Mouse (Mus musculus) right cerebral cortex, adult 18-20 months (tissue): ENCODE measurements around the gene Serpinb6c.
"Not testable (repeated sequence)": the region's sequence is repeated elsewhere in the genome, so short reads cannot be mapped to it uniquely, and the experiment has no call there.

ENCODE experiments used
- DNase-seq: peaks from one replicate; pipeline ENCODE4 v3.0.0; 2022; ENCODE audit warnings: mixed read lengths

The Serpinb6c gene

DNA sequence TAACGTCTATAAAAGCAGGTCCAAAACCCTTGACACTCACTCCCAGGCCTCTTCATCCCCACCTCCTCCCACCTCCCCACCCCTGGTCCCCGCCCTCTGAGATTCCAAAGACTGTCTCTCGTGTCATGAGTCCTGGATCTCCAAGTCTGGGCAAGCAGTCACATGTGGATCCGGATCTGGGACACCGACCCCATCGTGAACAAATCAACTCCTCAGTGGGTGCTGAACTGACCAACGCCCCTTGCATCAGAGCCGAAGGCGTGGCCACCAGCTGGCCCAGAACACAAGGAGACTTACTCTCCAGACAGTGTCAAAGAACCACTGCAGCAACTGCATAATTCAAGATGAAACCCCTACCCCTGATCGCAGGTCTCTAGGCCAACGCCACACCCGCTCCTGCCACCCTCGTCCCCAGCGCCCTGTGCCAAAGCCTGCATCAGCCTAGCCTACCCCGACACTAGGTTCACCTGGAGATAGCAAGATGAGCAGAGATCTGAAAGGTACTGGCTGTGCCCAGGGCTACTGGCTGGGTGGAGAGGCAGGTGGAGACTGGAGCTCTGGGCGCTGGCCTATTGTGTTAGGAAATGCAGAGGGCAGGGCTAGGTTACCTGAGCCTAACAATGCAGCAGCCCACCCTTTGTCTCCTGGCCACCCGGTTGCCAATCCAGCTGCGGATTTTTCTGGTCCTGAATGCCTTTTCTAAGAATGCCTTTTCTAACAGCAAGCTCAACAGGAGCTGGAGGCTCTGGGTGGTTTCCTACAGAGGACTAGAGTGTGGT is at the start of gene Serpinb6c:
Gene Serpinb6c (minus strand): TSS at position 533 of the 779 bp plus-strand sequence.
- DNase-seq = no peak

DNA sequence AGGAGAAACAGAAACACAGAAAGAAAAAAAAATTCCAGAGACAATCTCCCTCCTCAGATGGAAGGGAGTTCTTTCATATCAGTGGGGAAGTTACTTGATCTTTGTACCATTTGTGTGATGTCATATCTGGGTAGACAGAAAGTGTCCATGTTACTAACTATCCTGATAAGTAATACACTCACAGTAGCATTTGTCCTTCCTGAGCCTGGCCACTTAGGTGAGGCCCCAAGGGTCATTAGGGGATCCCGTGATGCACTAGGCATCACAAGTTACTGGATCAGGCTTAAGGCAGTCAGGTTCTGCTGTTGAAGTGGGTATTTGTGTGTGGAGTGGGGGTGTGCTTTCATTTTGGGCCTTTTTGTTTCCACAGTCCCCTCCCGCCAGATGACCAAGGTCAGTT is 47.4 kb upstream of the Serpinb6c start:
- no peak for DNase-seq

DNA sequence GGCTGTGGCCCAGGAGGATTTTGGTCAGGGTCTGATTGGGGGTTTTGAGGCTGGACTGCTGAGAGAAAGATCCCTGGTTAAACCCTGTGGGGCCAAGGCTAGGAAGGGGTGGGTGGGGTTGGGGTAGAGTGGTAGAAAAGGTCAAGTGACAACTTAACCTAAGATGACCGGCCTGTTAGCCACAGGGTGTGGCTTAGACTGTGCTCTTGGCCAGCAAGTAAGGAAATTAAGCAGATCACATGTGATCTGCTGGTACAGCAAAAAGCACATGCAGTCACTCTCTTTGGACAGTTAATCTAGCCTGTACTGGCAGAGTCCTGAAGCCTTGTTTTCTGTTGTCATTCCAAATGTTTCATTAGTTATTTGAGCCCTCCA is 46.6 kb upstream of the Serpinb6c start:
- no peak for DNase-seq

DNA sequence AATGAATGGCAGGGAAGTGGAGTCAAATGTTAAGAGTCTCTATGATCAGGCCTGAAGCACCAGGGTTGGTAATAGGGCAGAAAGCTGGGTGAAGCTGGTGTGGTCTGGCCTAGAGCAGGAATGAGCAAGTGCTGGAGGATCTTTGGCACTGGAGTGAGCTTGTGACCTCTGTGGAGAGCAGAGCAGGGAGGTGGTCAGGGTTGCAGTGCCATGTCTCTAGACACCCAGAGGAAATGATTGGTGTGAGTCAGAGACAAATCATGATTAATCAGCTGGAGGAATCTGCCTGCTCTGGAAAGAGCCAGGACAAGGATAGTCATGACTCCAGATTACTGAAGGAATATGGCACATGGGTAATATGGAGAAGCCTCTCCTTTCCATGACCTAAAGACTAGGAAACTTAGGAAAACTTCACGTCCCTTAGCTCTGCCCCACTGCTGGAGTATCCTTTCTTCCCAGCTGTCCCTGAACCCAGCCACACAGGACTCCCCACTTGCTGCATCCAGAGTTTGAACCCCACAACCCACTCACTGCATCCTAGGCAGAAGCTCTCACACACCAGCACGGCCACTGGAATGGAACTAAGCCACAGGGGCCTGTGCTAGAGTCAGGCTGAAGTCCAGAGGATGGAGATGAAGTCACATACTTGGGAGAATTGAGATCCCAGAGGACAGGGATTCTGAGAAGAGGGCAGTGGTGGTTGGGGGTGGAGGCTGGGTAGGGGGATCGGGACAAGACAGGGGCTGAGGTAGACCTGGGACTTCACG is 46.0 kb upstream of the Serpinb6c start:
- DNase-seq = no peak

DNA sequence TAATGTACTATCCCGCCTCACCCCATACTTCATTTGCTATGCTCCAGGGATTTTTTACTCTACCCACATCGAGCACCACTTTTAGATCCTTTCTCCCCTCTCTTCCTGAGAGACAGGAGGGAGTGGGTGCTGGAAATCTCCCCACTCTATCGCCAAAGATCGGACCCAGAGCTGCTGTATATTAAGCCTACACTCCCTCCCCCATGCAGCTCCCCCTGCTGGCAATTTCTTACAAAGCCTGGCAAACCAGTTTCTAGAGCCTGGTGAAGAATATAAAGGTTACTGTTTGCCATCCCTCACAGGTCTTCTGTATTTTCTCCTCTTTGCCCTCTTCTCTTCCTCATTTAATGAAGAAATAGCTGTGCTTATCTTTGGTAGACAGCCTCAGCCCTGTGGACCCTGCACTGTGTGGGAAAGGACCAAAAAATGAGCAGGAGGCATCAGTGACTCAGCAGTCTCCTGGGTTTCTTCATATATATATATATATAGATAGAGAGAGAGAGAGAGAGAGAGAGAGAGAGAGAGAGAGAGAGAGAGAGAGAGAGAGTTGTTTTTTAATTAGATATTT is 36.8 kb upstream of the Serpinb6c start:
- peak; percentile 26 for DNase-seq

DNA sequence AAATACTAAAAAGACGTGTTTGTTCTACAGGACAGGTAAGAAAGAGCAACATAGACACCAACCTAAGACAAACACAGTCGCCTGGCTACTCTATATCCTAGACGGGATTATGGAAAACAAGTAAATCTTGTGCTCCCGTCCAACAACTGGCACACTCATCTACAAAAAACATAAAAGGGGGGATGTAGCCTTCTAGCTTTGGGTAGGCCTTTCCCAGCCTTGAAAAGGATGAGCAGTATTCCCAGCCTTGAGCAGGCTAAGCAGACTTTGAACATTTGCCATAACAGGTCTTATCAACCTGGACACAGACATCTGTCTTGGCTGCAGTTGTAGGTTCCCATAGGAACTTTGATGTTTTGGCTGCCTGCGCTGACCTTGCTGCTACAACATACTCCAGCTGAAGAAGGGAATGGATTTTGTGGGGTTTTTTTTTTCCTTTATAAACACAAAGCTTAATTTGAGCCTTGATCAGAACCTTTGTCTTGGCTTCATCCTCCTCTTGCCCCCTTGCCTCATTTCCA is 35.8 kb upstream of the Serpinb6c start:
- DNase-seq = no peak

DNA sequence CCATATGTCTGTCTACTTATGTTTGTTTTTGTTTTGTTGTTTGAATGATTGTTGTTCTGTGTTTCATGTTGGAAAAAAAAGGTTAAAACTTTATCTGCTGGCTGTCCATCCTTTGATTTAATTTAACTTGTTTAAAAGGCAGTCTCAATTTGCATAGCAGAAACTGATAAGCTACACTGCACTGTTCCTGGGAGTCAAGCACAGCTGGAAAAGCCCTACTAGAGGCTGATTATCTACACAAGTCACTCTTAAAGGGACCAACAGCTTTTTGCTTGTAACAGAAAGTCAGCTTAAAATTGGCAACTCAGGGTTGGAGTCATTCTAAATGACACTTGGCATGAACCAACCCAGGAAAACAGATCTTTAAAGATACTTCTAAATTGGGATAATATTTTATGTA is 32.1 kb upstream of the Serpinb6c start:
- not testable (repeated sequence) for DNase-seq

DNA sequence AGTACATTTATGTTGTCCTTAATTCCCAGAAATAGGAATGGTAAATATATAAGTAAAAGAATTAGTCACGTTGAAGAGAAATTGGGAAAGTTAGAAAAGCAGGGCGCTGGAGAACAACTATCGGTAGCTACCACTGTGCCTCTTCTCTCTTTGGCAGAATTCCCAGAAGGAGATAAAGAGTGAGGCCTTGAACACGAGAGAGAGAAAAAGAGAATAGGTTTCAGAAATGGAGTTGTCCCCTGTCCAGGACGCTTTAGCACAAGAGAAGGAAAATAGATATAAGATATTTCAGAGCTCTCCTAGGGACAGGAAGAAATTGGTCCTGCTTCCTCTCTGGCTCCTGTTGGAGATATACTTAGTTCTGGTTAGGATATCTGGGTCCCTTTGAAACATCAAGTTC is 31.6 kb upstream of the Serpinb6c start:
- DNase-seq = no peak

DNA sequence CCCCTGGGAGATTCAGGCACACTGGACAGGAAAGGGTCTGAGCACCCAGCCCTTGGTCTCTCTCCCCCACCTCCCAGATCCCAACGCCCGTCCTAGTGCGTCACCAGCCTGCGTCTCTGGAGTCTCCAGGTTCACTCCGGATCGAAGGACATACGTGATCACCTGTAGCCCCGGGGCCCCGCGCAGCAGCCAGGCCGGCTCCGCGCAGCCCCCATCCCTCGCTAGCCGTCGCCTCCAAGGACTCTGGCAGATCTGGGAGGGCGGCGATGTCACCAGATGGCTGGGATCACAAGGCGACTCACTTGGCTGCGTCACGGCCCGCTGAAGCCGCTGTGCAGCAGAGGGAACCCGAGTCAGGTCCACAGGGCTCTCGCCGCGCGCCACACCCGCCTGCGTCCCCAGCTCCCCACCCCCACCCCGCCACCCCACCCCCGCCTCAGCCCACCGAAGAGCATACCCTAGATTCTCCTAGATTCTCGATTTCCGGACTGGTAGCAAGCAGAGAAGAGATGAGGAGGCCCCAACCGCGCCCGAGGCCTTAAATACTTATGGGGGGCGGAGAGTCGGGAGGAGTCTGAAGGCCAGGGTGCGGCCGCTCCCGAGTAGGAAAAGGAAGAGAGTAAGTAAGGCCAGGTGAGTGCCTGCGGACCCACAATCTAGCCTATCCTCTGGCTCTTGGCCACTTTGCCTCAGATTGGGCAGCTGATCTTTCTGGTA is 30.1 kb upstream of the Serpinb6c start:
- DNase-seq = peak; percentile 68

DNA sequence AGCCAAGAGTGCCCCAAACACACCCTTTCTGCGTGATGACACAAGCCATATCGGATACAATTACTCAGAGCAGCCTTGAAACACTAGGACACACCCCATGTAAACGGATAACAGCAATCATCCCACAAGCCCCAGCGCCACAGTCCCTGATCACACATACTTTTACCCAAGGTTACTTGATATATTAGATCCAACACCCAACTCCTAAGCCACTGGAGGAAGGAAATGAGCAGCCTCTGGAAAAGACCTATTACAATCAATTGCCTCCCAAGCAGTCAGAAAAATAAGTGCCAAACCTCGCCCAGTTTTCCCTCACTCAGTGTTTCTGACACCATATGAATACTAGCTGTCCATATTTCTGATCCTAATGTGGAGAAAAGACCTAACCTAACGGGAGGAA is 29.2 kb upstream of the Serpinb6c start:
- DNase-seq = no peak

DNA sequence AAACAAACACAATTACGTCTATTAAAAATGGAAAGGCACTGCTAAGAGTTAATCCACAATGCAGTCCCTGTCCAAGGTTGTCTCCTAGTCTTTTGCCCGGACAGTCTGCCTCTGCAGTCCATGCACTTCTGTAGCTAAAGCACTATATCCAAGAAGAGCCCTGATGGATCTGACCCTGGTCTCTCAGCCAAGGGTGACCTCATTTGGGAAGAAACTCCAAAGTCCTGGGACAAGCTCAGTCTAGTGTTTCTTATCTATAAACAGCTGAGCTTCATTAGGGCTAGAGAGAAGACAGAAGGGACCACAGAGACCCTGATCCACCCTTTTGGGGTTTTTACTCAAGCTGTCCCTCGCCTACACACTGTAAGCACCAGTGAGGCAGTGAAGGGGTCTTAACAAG is 25.4 kb upstream of the Serpinb6c start:
- DNase-seq = no peak

DNA sequence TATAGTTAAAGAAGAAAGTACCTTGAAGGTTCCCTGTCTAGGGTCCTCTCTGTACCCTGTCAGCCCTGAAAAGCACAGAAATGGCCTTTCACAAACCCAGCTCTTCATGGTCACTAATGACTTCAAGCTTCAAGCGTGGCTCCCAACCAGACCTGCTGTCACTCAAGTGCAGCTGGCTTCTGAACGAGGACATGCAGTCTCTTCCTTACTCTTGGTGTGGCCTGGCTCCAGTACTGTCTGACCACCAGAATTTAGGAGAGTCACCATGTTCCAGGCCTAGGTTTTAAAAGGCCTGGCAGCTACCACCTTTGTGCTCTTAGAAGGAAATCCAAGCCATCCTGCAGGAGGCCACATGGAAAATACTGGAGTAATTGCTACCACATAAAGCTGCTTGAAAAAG is 24.8 kb upstream of the Serpinb6c start:
- DNase-seq = no peak

DNA sequence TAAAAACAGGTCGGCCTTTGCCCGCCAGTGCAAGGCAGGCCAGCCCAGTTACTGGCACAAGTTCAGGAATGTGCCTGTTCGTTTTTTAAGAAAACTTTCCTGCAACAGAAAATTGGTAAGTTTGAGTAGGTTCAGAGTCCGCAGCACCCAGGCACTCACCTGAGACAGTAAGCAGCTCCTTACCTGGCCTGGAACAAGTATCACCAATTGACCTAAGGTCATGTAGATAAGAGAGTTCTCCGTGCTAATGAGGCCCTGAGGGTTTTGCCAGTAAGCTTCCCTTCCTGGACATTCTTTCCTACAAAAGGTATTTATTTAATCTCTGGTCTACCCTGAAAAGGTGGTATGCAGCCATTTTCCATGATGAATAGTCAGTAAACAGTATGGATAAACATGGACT is 16.2 kb upstream of the Serpinb6c start:
- DNase-seq = no peak

DNA sequence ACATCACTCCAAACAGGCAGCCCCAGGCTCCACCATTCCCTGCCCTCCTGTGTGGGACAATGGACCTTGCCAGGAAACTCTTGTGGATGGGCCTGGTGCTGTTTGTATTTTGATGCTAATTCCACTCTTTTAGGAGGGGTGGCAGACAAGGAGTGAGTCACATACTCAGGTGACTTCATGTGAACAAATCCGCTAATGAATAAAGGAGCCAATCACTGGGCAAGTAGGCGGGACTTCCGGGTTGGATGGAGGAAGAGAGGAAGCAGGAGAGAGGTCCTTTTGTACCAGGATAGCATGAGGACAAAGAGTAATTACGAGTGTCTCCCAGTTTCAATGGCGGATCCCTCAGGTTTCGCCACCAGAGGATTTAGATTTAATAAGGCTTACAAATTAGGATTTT is 15.5 kb upstream of the Serpinb6c start:
- DNase-seq = no peak

DNA sequence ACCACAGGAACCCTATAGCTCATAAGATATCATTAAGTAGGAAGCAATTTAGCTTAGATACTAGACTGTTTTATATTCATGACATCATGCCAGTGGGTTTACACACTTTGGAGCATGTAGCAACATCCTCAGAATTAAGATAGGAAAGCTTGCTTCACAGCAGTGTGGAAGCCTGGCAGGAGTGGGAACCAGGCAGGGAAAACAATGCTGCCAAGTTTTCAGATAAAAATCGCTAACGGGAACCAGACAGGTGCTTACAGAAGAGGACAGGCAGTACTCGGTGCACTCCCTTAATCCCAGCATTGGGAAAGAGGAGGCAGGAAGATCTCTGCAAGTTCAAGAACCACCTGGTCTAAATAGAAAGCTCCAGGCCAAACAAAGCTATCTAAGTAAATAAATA is 1.3 kb upstream of the Serpinb6c start:
- DNase-seq = no peak

DNA sequence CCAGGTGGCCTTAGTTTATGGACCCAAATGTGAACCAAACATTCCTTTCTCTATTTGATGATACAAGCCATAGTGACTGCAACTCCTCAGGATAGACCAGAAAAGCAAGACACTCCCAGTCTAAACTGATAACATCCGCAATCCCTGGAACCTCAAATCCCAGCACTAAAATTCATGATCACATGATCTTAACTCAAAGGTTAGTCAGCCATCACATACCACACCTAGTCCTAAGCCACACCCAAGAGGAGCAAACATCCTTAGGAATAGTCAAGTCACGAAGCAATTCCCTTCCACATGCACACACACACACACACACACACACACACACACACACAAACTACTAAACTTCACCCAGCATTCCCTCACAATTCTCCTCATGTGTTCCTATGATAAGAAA is 2.2 kb downstream of the Serpinb6c start:
- DNase-seq = no peak

DNA sequence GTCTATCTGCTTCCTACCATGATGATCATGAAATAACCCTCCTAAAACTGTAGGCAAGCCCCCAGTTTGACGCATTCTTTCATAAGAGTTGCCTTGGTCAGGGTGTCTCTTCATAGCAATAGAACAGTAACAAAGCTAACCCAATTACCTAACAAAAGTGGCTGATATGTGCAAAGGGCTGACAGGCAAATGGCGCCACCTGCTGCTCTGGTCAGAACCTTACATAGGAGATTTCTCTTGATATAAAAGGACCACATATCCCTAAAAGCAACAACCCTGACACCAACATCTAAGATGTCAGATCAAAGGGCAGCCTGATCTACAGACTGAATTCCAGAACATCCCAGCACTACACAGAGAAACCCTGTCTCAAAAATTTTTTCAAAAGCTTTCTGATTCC is 11.3 kb downstream of the Serpinb6c start:
- DNase-seq = peak; percentile 16

DNA sequence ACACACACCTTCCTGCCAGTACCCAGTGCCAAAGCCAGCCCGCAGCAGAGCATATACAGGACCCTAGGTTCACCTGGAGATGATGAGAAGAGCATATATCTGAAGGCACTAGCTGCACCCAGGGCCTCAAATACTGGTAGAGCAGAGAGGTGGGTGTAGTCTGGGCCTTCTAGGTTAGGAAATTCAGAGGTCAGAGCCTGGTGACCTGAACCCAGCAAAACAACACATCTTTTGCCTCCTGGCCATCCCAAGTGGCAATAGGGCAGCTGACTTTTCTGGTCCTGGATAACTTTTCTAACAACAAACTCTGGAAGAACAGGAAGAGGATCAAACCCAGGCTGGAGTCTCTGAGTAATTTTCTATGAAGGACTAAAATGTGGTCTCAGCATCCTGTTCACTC is 62.2 kb downstream of the Serpinb6c start, which contains the start of gene Serpinb6e:
Gene Serpinb6e (minus strand): TSS at position 101 of the 400 bp plus-strand sequence.
- no peak for DNase-seq

DNA sequence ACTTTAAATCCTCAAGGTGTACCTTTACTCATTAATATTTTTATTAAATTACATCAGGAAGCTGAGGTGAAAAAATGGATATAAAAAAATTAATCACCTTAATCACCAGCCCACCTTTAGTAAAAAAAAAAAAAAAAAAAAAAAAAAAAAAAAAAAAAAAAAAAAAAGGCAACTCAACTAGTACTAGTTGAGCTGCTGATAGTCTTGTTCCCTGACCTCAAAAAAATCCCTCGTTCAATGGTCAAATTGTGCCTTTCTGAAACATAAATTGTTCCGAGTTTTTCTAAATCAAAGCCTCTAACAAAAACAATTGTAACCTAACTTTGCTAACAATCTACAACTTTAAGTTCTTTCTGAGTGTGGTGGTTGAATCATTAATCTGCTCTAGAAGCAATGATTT is 74.8 kb downstream of the Serpinb6c start:
- no peak for DNase-seq
